Mouse (Mus musculus) hindbrain, embryonic 10.5 days (tissue): ENCODE measurements around the gene Uap1. TPM values are rescaled to one million over a fixed set of nuclear protein-coding genes. Genes with fewer than 3 reads are reported as not detected.

Experiments
- polyA plus RNA-seq: library from polyadenylated mRNA; unstranded; fragments of >200 nt; fragmentation: Nextera tagmentation; extraction: Ambion mirVana; gene quantifications from 2 replicates; pipeline ENCODE4 v1.2.1, GENCODE M21; 2016

The Uap1 gene
- polyA plus RNA-seq, 1 experiment from 2014 or later, result 54.9 TPM

Other genes with a start within 250 kb of the Uap1 start
- gene Ccdc190, start 246.3 kb downstream of the Uap1 start, polyA plus RNA-seq, result not detected in 2 replicates
- gene Hsd17b7, start 205.7 kb downstream of the Uap1 start, polyA plus RNA-seq, result 24.4 and 28.5 TPM in 2 replicates
- gene Ddr2, start 64.2 kb downstream of the Uap1 start, polyA plus RNA-seq, result 30.1 TPM in 2 replicates
- 10.8 and 11.2 TPM in 2 replicates for gene Uhmk1, start 40.4 kb upstream of the Uap1 start, polyA plus RNA-seq
- gene Sh2d1b2, start 57.8 kb upstream of the Uap1 start, polyA plus RNA-seq, result not detected in 2 replicates
- gene Sh2d1b1, start 102.4 kb upstream of the Uap1 start, polyA plus RNA-seq, result not detected in 2 replicates
- gene Gm7694, start 131.4 kb upstream of the Uap1 start, polyA plus RNA-seq, result 3.7 and 3.8 TPM in 2 replicates
- 1.5 and 1.7 TPM in 2 replicates for gene Spata46, start 133.8 kb upstream of the Uap1 start, polyA plus RNA-seq